Mouse (Mus musculus) gastrocnemius, postnatal 10 days (tissue): ENCODE measurements around the gene Syt2. TPM values are rescaled to one million over a fixed set of nuclear protein-coding genes. Genes with fewer than 3 reads are reported as not detected.

ENCODE experiments used
- DNase-seq: peaks from one replicate; pipeline ENCODE4 v3.0.0; 2021; ENCODE audit warnings: mixed read lengths
- microRNA-seq, 2 experiments: library from miRNA; unstranded; fragments of <30 nt; microRNA quantifications; one replicate each; pipeline ENCODE4 v1.2.0; 2021
- total RNA-seq, 2 experiments: library from RNA; stranded (reverse); gene quantifications; 2 replicates each; pipeline ENCODE4 v1.2.3; 2021

The Syt2 gene
- total RNA-seq, 2 experiments from 2014 or later: 0.07 to 0.28 TPM

- no peak for DNase-seq
Measured at GRCm38 (mm10) chr1:134774728-134775287, 128.3 kb downstream of the Syt2 start.

- DNase-seq: no peak
Measured at GRCm38 (mm10) chr1:134775631-134776030, 129.2 kb downstream of the Syt2 start.

- DNase-seq: no peak
Measured at GRCm38 (mm10) chr1:134777201-134777885, 130.9 kb downstream of the Syt2 start.

- DNase-seq: no peak
Measured at GRCm38 (mm10) chr1:134777936-134778548, 131.6 kb downstream of the Syt2 start.

GRCm38 (mm10) chr1:134782797-134783196 lies 136.3 kb downstream of the Syt2 start:
- DNase-seq: no peak

- DNase-seq: no peak
Measured at GRCm38 (mm10) chr1:134783958-134784357, 137.5 kb downstream of the Syt2 start.

- DNase-seq: no peak
Measured at GRCm38 (mm10) chr1:134784481-134784880, 138.0 kb downstream of the Syt2 start.

GRCm38 (mm10) chr1:134784911-134785310 lies 138.4 kb downstream of the Syt2 start:
- no peak for DNase-seq

GRCm38 (mm10) chr1:134788096-134788495 lies 141.6 kb downstream of the Syt2 start:
- DNase-seq: no peak

- no peak for DNase-seq
Measured at GRCm38 (mm10) chr1:134790716-134791439, 144.4 kb downstream of the Syt2 start.

- DNase-seq: no peak
Measured at GRCm38 (mm10) chr1:134791456-134791855, 145.0 kb downstream of the Syt2 start.

- no peak for DNase-seq
Measured at GRCm38 (mm10) chr1:134796076-134796475, 149.6 kb downstream of the Syt2 start.

- DNase-seq: no peak
Measured at GRCm38 (mm10) chr1:134796536-134796935, 150.1 kb downstream of the Syt2 start.

- no peak for DNase-seq
Measured at GRCm38 (mm10) chr1:134801758-134802157, 155.3 kb downstream of the Syt2 start.

- peak; percentile 67 for DNase-seq
Measured at GRCm38 (mm10) chr1:134803286-134804117, 157.0 kb downstream of the Syt2 start.

GRCm38 (mm10) chr1:134804373-134804772 lies 157.9 kb downstream of the Syt2 start:
- DNase-seq: no peak

GRCm38 (mm10) chr1:134805471-134805870 lies 159.0 kb downstream of the Syt2 start:
- no peak for DNase-seq

Small RNA genes within 50 kb of the gene (microRNA-seq; reads per million reads assigned to microRNA genes)
- gene Gm22232: 0 reads per million in 2 experiments

Other genes starting within 250 kb of the Syt2 start
- gene Cyb5r1, start 241.1 kb upstream of the Syt2 start, total RNA-seq: 100 to 1,000 TPM; 108 to 116 TPM
- gene Adipor1, start 231.3 kb upstream of the Syt2 start, total RNA-seq: 100 to 1,000 TPM; 108 to 117 TPM
- gene Klhl12, start 191.1 kb upstream of the Syt2 start, total RNA-seq: 10 to 100 TPM; 10.1 to 10.7 TPM
- gene Rabif, start 152.0 kb upstream of the Syt2 start, total RNA-seq: 1 to 10 TPM; 7.2 to 9.4 TPM
- not detected for gene Mgat4e, start 97.0 kb upstream of the Syt2 start, total RNA-seq
- 10 to 100 TPM; 22.7 to 29.6 TPM for gene Kdm5b, start 86.5 kb upstream of the Syt2 start, total RNA-seq